Mouse (Mus musculus) testis, adult 2 months (tissue): ENCODE data around the gene Vax2.

Source experiments
- CTCF ChIP-seq: fragments of 200-500 bp; IDR thresholded peaks from 2 replicates; pipeline ENCODE4 v1.5.1; 2012; ENCODE audit warnings: low read depth, mild to moderate bottlenecking, inconsistent platforms, low read length, moderate library complexity; ENCODE audit not compliant: control insufficient read depth, insufficient read depth, insufficient replicate concordance
- POLR2A ChIP-seq: fragments of 200-500 bp; IDR thresholded peaks from 2 replicates; pipeline ENCODE4 v1.6.1; 2012; ENCODE audit warnings: low read depth, mild to moderate bottlenecking, inconsistent platforms, low read length, moderate library complexity; ENCODE audit not compliant: control insufficient read depth

GRCm38 (mm10) chr6:83775638-83776293 is 64.7 kb downstream of the Vax2 start, which contains the start of gene Tex261:
- peak; percentile 53; the same call in 1 of the 2 replicates for TF ChIP-seq POLR2A
- TF ChIP-seq CTCF = peak; percentile 58; the same call in 1 of the 2 replicates
